ENCODE assay signal across 9 mouse cellular contexts in genomic region chr4:145245581-145245980, GRCm38 (mm10). TPM values are rescaled to one million over a fixed set of nuclear protein-coding genes. Genes with fewer than 3 reads are reported as not detected.
A peak's percentile ranks its signal among the peaks of the same experiment; 100 is the strongest.
DNase-seq lines count a peak whose midpoint lies in the region; ATAC-seq and TF ChIP-seq lines count a peak whose summit lies in the region.
"Had no signal": no experiment of that assay in that cellular context is flagged by ENCODE, and none has a peak within 500 bp of the region (broad histone marks: within the 10 kb centered on the region; RNA-seq: fewer than 3 reads in every experiment).

No protein-coding gene starts in this region.

- peak overlapping the region; percentile 51; the same call in 1 of the 2 replicates for H3K4me3 ChIP-seq in heart, embryonic 12.5 days
- H3K4me3 ChIP-seq in ES-Bruce4 (ENCODE audit: low read depth, low read length), result peak overlapping the region; percentile 20; the same call in 1 of the 2 replicates
- peak overlapping the region; percentile 42 for H3K4me3 ChIP-seq in hindbrain, embryonic 15.5 days
- no peak overlapping the region for H3K4me3 ChIP-seq in midbrain, embryonic 11.5 days (ENCODE audit: low read depth, low read length)

- no peak for ATAC-seq in heart, embryonic 12.5 days (ENCODE audit: insufficient number of reproducible peaks, low FRiP score)
- ATAC-seq in hindbrain, embryonic 15.5 days (ENCODE audit: low FRiP score, low read depth), result no peak
- ATAC-seq in midbrain, embryonic 11.5 days (ENCODE audit: low FRiP score), result no peak

- H3K27ac ChIP-seq in heart, embryonic 12.5 days (ENCODE audit: poor library complexity, severe bottlenecking), result no peak overlapping the region
- no peak overlapping the region for H3K27ac ChIP-seq in ES-Bruce4 (ENCODE audit: insufficient read depth, low read length)
- H3K27ac ChIP-seq in hindbrain, embryonic 15.5 days (replicated peaks), result no peak overlapping the region
- no peak overlapping the region for H3K27ac ChIP-seq in midbrain, embryonic 11.5 days (ENCODE audit: low read depth, low read length)

- no peak for DNase-seq in heart, postnatal 36 days
- DNase-seq in midbrain, embryonic 11.5 days (ENCODE audit: low spot score, missing footprints), result peak; percentile 78
- no peak for DNase-seq in frontal cortex, postnatal 25 days (ENCODE audit: low spot score in 2 of 2)
- no peak for DNase-seq in adrenal gland, adult 18-20 months (ENCODE audit: low spot score in 2 of 2)
- no peak for DNase-seq in gastrocnemius, postnatal 36 days
- DNase-seq: thymus, postnatal 14 days had no signal

- peaks cover 46% of the 10 kb centered on the region for H3K27me3 ChIP-seq in heart, embryonic 12.5 days (replicated peaks)
- H3K27me3 ChIP-seq in ES-Bruce4 (ENCODE audit: control insufficient read depth, insufficient read depth, low read length, poor library complexity, severe bottlenecking), result no peaks in the 10 kb centered on the region
- peaks cover 16% of the 10 kb centered on the region for H3K27me3 ChIP-seq in hindbrain, embryonic 15.5 days
- peaks cover 15% of the 10 kb centered on the region for H3K27me3 ChIP-seq in midbrain, embryonic 11.5 days (ENCODE audit: control insufficient read depth, insufficient read depth, low read length)

- TF ChIP-seq CTCF in ES-Bruce4 (IDR thresholded peaks at IDR 0.05; ENCODE audit: low read depth, low read length), result no peak

- H3K36me3 ChIP-seq in heart, embryonic 12.5 days, result no peaks in the 10 kb centered on the region
- H3K36me3 ChIP-seq in ES-Bruce4 (ENCODE audit: control insufficient read depth, insufficient read depth, low read length, poor library complexity, severe bottlenecking), result no peaks in the 10 kb centered on the region
- no peaks in the 10 kb centered on the region for H3K36me3 ChIP-seq in hindbrain, embryonic 15.5 days
- H3K36me3 ChIP-seq in midbrain, embryonic 11.5 days (ENCODE audit: control insufficient read depth, insufficient read depth, low read length), result no peaks in the 10 kb centered on the region

- H3K4me1 ChIP-seq in heart, embryonic 12.5 days (replicated peaks), result no peaks in the 10 kb centered on the region
- H3K4me1 ChIP-seq in ES-Bruce4 (ENCODE audit: control insufficient read depth, insufficient read depth, low read length), result peaks cover 3% of the 10 kb centered on the region
- H3K4me1 ChIP-seq in hindbrain, embryonic 15.5 days (replicated peaks), result peaks cover 10% of the 10 kb centered on the region
- H3K4me1 ChIP-seq in midbrain, embryonic 11.5 days (ENCODE audit: control insufficient read depth, insufficient read depth, low read length), result peaks cover 7% of the 10 kb centered on the region; the same call in 1 of the 2 replicates

- peak overlapping the region; percentile 80 for H3K4me2 ChIP-seq in heart, embryonic 12.5 days
- H3K4me2 ChIP-seq in hindbrain, embryonic 15.5 days, result peak overlapping the region; percentile 77
- peak overlapping the region; percentile 75; the same call in 1 of the 2 replicates for H3K4me2 ChIP-seq in midbrain, embryonic 11.5 days

- TF ChIP-seq POLR2A in ES-Bruce4 (IDR thresholded peaks at IDR 0.05; ENCODE audit: insufficient read depth, low read length), result no peak

- WGBS in heart, embryonic 12.5 days, result 80% methylated on average over 3 of the region's 3 CpGs
- WGBS in hindbrain, embryonic 15.5 days, result 89% methylated on average over 3 of the region's 3 CpGs
- WGBS in midbrain, embryonic 11.5 days, result 81% methylated on average over 3 of the region's 3 CpGs

- intact Hi-C loops in heart, postnatal 36 days (cut with DNase I), result loop anchor here (5.0 kb wide), 1 partner anchor 42 kb away; no protein-coding TSS in a partner anchor
- intact Hi-C loops in gastrocnemius, postnatal 36 days (cut with DNase I), result no loop called here

- H3K9me3 ChIP-seq in heart, embryonic 12.5 days (replicated peaks), result no peaks in the 10 kb centered on the region
- no peaks in the 10 kb centered on the region for H3K9me3 ChIP-seq in ES-Bruce4 (replicated peaks; ENCODE audit: control insufficient read depth, insufficient read depth, low read length, poor library complexity, severe bottlenecking)
- H3K9me3 ChIP-seq in hindbrain, embryonic 15.5 days, result no peaks in the 10 kb centered on the region
- H3K9me3 ChIP-seq in midbrain, embryonic 11.5 days (ENCODE audit: control insufficient read depth, low read length), result no peaks in the 10 kb centered on the region

- no peak for TF ChIP-seq EP300 in ES-Bruce4 (IDR thresholded peaks at IDR 0.05; ENCODE audit: insufficient read depth, low read depth, low read length)

- no peak overlapping the region for H3K9ac ChIP-seq in heart, embryonic 12.5 days
- no peak overlapping the region for H3K9ac ChIP-seq in ES-Bruce4 (ENCODE audit: low read depth, poor library complexity, severe bottlenecking)
- H3K9ac ChIP-seq in hindbrain, embryonic 15.5 days, result 0 out of 2 replicates have a peak overlapping the region, but pooled peaks have one; percentile 49
- H3K9ac ChIP-seq in midbrain, embryonic 11.5 days (ENCODE audit: low read length), result no peak overlapping the region

RNA-seq across cellular contexts. Expression of gene Tnfrsf1b, which starts 1.1 kb away (rescaled TPM):
- polyA plus RNA-seq in heart, embryonic 12.5 days (2016; fragmentation: Nextera tagmentation; extraction: Ambion mirVana), result 3.8 and 4.1 TPM in 2 replicates
- 1 to 10 TPM; 6.0 to 8.1 TPM for total RNA-seq in heart, postnatal 36 days (2021)
- polyA plus RNA-seq in ES-Bruce4 (2011; ENCODE audit: insufficient read depth, insufficient read length, low read depth, missing spikeins), result 3.9 and 4.7 TPM in 2 replicates
- 3.8 and 5.1 TPM in 2 replicates for polyA plus RNA-seq in hindbrain, embryonic 15.5 days (2015; fragmentation: Nextera tagmentation; extraction: Ambion mirVana)
- polyA plus RNA-seq in midbrain, embryonic 11.5 days (2014; fragmentation: Nextera tagmentation; extraction: Ambion mirVana), result 1.9 and 2.4 TPM in 2 replicates
- 10 to 100 TPM in 1 of 2 experiments, 1 to 10 TPM in 1; 8.5 to 18.4 TPM for total RNA-seq in adrenal gland, adult 18-20 months (2021)
- 1 to 10 TPM; 2.5 to 3.1 TPM for total RNA-seq in gastrocnemius, postnatal 36 days (2021)

RNA-seq across cellular contexts. Expression of gene Vps13d, which starts 50.8 kb away (rescaled TPM):
- polyA plus RNA-seq in heart, embryonic 12.5 days (2016; fragmentation: Nextera tagmentation; extraction: Ambion mirVana), result 7.6 and 9.5 TPM in 2 replicates
- total RNA-seq in heart, postnatal 36 days (2021), result 10 to 100 TPM; 70.1 to 73.5 TPM
- 15.6 and 16.1 TPM in 2 replicates for polyA plus RNA-seq in ES-Bruce4 (2011; ENCODE audit: insufficient read depth, insufficient read length, low read depth, missing spikeins)
- 10.2 and 11.2 TPM in 2 replicates for polyA plus RNA-seq in hindbrain, embryonic 15.5 days (2015; fragmentation: Nextera tagmentation; extraction: Ambion mirVana)
- 8.2 and 8.7 TPM in 2 replicates for polyA plus RNA-seq in midbrain, embryonic 11.5 days (2014; fragmentation: Nextera tagmentation; extraction: Ambion mirVana)
- total RNA-seq in adrenal gland, adult 18-20 months (2021), result 10 to 100 TPM; 48.1 to 71.3 TPM
- total RNA-seq in gastrocnemius, postnatal 36 days (2021), result 10 to 100 TPM; 28.4 to 31.1 TPM
